Mouse (Mus musculus) hindbrain, embryonic 11.5 days (tissue): ENCODE results near the gene Fam131c. TPM values are rescaled to one million over a fixed set of nuclear protein-coding genes. Genes with fewer than 3 reads are reported as not detected.
A peak's percentile ranks its signal among the peaks of the same experiment; 100 is the strongest.

ENCODE experiments used
- ATAC-seq: fragments of 200-750 bp; cut with Nextera tagmentation; 2 replicates; pipeline ENCODE4 v1.8.0; 2017; ENCODE audit warnings: mild to moderate bottlenecking, moderate TSS enrichment, moderate library complexity; ENCODE audit not compliant: low FRiP score
- DNase-seq: peaks from one replicate; pipeline ENCODE4 v3.0.0-alpha.2; 2015; ENCODE audit warnings: low spot score
- H3K27ac ChIP-seq: fragments of 300-500 bp; sonication (generic); 2 replicates; pipeline ENCODE4 v1.5.1; 2014; ENCODE audit warnings: mild to moderate bottlenecking, low read depth, low read length
- H3K27me3 ChIP-seq: fragments of 300-500 bp; sonication (generic); 2 replicates; pipeline ENCODE4 v1.6.1; 2014; ENCODE audit warnings: mild to moderate bottlenecking, low read length, moderate library complexity, mixed read lengths; ENCODE audit not compliant: control insufficient read depth, insufficient read depth
- H3K36me3 ChIP-seq: fragments of 300-500 bp; sonication (generic); 2 replicates; pipeline ENCODE4 v1.6.1; 2014; ENCODE audit warnings: mild to moderate bottlenecking, low read length, moderate library complexity, mixed read lengths; ENCODE audit not compliant: control insufficient read depth, insufficient read depth
- H3K4me1 ChIP-seq: fragments of 300-500 bp; sonication (generic); replicated peaks from 2 replicates; pipeline ENCODE4 v1.6.1; 2014; ENCODE audit warnings: low read length, mixed read lengths; ENCODE audit not compliant: control insufficient read depth, insufficient read depth
- H3K4me2 ChIP-seq: fragments of 300-500 bp; sonication (generic); replicated peaks from 2 replicates; pipeline ENCODE4 v1.6.1; 2014; ENCODE audit warnings: mild to moderate bottlenecking, low read depth, low read length
- H3K4me3 ChIP-seq: fragments of 300-500 bp; sonication (generic); 2 replicates; pipeline ENCODE4 v1.5.1; 2014; ENCODE audit warnings: low read depth, low read length
- H3K9ac ChIP-seq: fragments of 300-500 bp; sonication (generic); 2 replicates; pipeline ENCODE4 v1.6.1; 2014; ENCODE audit warnings: low read depth, low read length
- H3K9me3 ChIP-seq: fragments of 300-500 bp; sonication (generic); 2 replicates; pipeline ENCODE4 v1.6.1; 2016; ENCODE audit warnings: low read length; ENCODE audit not compliant: control insufficient read depth
- WGBS: fragments of 180-500 bp; shearing (Covaris S2); extraction: QIAGEN DNeasy Blood & Tissue Kit; methylation state at CpG from one replicate; pipeline ENCODE4 v1.1.7; 2014; 5-methylcytosine and 5-hydroxymethylcytosine counted together
- polyA plus RNA-seq: library from polyadenylated mRNA; unstranded; fragments of >200 nt; fragmentation: Nextera tagmentation; extraction: Ambion mirVana; gene quantifications from 2 replicates; pipeline ENCODE4 v1.2.1, GENCODE M21; 2014

Fam131c gene
- polyA plus RNA-seq, 1 experiment from 2014 or later, result 0.69 TPM

DNA sequence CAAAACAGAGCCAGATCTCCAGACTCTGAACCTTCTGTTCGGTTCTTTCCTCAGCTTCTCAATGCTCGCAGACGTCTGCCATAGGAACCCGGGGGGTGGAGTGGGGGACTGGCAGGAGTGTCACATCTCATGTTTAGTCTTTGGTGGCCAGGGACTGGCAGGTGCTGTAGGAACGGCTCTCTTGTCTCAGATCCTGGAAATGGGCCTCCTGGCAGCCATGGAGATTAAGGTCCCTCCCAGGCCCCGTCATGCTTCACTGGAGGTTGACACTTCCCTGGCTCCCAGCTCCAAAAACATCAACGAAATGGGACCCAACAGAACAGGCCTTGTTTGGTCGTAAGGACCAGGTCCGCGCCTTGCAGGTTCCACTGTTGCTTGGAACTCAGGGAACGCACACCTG, 19.4 kb upstream of the Fam131c start:
- H3K36me3 ChIP-seq, result no peaks in the 10 kb centered on the region
- H3K4me2 ChIP-seq, result no peak overlapping the region
- no peak overlapping the region for H3K4me3 ChIP-seq
- H3K4me1 ChIP-seq, result no peaks in the 10 kb centered on the region
- ATAC-seq (no peak), DNase-seq (no peak)
- 70% methylated on average over 11 of the region's 11 CpGs for WGBS
- no peak overlapping the region for H3K27ac ChIP-seq
- H3K27me3 ChIP-seq, result no peaks in the 10 kb centered on the region
- H3K9ac ChIP-seq, result no peak overlapping the region
- no peaks in the 10 kb centered on the region for H3K9me3 ChIP-seq

GRCm38 (mm10) chr4:141350015-141350414, 18.0 kb upstream of the Fam131c start:
- H3K4me3 ChIP-seq, result no peak overlapping the region
- H3K9ac ChIP-seq, result no peak overlapping the region
- no peaks in the 10 kb centered on the region for H3K27me3 ChIP-seq
- DNase-seq (no peak), ATAC-seq (no peak)
- H3K36me3 ChIP-seq, result no peaks in the 10 kb centered on the region
- H3K4me2 ChIP-seq, result no peak overlapping the region
- WGBS, result 78% methylated on average over 12 of the region's 12 CpGs
- H3K9me3 ChIP-seq, result no peaks in the 10 kb centered on the region
- no peak overlapping the region for H3K27ac ChIP-seq
- no peaks in the 10 kb centered on the region; the same call in 1 of the 2 replicates for H3K4me1 ChIP-seq

- Histone ChIP-seq H3K9me3 (no peaks in the 10 kb centered on the region), H3K9ac (no peak overlapping the region), H3K36me3 (no peaks in the 10 kb centered on the region), H3K4me2 (no peak overlapping the region), H3K4me1 (no peaks in the 10 kb centered on the region; the same call in 1 of the 2 replicates), H3K27ac (no peak overlapping the region), H3K27me3 (no peaks in the 10 kb centered on the region), H3K4me3 (no peak overlapping the region)
- ATAC-seq (no peak), DNase-seq (no peak)
- 57% methylated on average over 7 of the region's 7 CpGs for WGBS
Measured at GRCm38 (mm10) chr4:141351972-141352371, 16.0 kb upstream of the Fam131c start.

DNA sequence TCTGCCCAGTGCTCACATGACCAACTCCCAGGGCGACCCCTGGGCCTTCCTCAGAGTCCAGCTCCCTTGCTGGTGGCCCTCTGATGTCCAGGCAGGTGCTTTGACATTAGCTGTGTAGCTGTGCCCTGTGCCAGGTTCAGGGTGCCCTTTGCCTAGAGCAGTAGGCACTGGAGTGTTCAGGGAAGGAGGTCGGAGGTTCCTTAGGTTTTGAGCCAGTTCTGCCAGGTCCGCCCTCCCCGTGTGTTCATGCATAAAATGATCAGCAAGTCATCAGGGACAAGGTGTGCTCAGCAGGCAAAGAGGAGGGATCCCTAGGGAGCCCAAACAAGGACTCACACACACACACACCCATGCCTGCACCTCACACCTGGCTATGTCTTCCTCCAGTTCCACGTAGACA, 15.0 kb upstream of the Fam131c start:
- no peaks in the 10 kb centered on the region for H3K9me3 ChIP-seq
- no peak for ATAC-seq
- H3K9ac ChIP-seq, result no peak overlapping the region
- no peak overlapping the region for H3K4me2 ChIP-seq
- no peaks in the 10 kb centered on the region for H3K36me3 ChIP-seq
- no peak for DNase-seq
- H3K4me1 ChIP-seq, result no peaks in the 10 kb centered on the region; the same call in 1 of the 2 replicates
- no peak overlapping the region for H3K27ac ChIP-seq
- WGBS, result 70% methylated on average over 5 of the region's 5 CpGs
- no peak overlapping the region for H3K4me3 ChIP-seq
- H3K27me3 ChIP-seq, result no peaks in the 10 kb centered on the region

DNA sequence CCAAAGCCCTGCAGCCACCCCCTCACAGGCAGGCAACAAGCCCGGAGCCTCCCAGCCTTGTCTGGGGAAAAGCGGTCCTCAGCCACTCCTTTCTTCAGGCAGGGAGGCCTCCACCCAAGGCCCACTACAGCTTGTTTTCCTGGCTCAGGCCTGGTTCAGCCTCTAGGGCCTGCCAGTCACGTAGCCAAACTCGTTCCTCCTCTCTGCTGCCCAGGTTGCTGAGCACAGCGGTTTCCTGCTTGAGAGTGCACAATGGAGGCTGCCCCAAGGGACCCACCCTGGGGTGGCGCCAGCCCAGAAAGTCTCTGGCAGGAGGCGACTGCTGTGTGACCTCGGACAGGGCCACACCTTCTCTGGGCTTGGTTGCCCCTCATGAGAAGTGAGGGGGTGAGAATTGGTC, 14.2 kb upstream of the Fam131c start:
- H3K4me2 ChIP-seq, result no peak overlapping the region
- no peaks in the 10 kb centered on the region for H3K27me3 ChIP-seq
- H3K9ac ChIP-seq, result no peak overlapping the region
- H3K4me1 ChIP-seq, result no peaks in the 10 kb centered on the region; the same call in 1 of the 2 replicates
- 63% methylated on average over 8 of the region's 8 CpGs for WGBS
- ATAC-seq (no peak), DNase-seq (no peak)
- H3K9me3 ChIP-seq, result no peaks in the 10 kb centered on the region
- no peak overlapping the region for H3K4me3 ChIP-seq
- H3K36me3 ChIP-seq, result no peaks in the 10 kb centered on the region
- no peak overlapping the region for H3K27ac ChIP-seq

DNA sequence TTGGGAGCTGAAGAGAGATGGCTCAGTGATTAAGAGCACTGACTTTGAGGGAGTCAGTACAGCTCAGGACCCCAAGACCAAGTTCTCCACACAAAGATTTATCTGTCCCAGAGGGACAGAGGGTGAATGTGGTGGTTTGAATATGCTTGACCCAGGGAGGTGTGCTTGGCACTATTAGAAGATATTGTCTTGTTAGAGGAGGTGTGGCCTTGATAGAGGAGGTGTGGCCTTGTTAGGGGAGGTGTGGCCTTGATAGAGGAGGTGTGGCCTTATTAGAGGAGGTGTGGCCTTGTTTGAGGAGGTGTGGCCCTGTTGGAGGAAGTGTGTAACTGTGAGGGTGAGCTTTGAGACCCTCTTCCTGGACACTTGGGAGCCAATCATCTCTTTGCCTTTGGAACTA, 10.2 kb upstream of the Fam131c start:
- ATAC-seq (no peak), DNase-seq (no peak)
- Histone ChIP-seq H3K9ac (no peak overlapping the region), H3K27me3 (0 out of 2 replicates have a peak, but pooled peaks cover 2% of the 10 kb centered on the region), H3K27ac (no peak overlapping the region), H3K4me3 (no peak overlapping the region), H3K4me1 (no peaks in the 10 kb centered on the region; the same call in 1 of the 2 replicates), H3K36me3 (no peaks in the 10 kb centered on the region), H3K4me2 (no peak overlapping the region), H3K9me3 (no peaks in the 10 kb centered on the region)

GRCm38 (mm10) chr4:141359222-141359621, 8.8 kb upstream of the Fam131c start:
- H3K27ac ChIP-seq, result no peak overlapping the region
- H3K9me3 ChIP-seq, result no peaks in the 10 kb centered on the region
- H3K9ac ChIP-seq, result no peak overlapping the region
- H3K4me1 ChIP-seq, result no peaks in the 10 kb centered on the region
- H3K4me3 ChIP-seq, result no peak overlapping the region
- 0 out of 2 replicates have a peak, but pooled peaks cover 2% of the 10 kb centered on the region for H3K27me3 ChIP-seq
- no peak overlapping the region for H3K4me2 ChIP-seq
- ATAC-seq (no peak), DNase-seq (no peak)
- 87% methylated on average over 6 of the region's 6 CpGs for WGBS
- no peaks in the 10 kb centered on the region for H3K36me3 ChIP-seq

DNA sequence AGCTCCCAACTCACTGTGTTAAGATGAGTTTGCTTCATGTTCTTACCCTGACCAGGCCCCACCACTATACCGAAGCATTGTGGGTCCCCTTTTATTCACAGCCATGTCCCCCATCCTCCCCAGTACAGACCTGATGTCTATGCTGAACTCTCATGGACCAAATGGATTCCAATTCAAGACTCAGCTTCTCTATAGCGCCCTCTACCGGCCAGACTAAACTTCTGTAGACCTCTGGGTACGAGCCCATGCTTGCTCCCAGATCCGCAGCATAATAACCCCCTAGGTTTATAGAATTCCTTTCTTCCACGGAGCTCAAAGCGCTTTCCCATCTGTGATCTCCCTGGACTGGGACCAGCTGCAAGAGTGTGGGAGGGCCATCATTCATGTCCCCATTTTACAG, 7.2 kb upstream of the Fam131c start:
- H3K4me1 ChIP-seq, result no peaks in the 10 kb centered on the region; the same call in 1 of the 2 replicates
- no peak overlapping the region for H3K9ac ChIP-seq
- WGBS, result 32% methylated on average over 7 of the region's 7 CpGs
- no peak overlapping the region for H3K4me2 ChIP-seq
- H3K27me3 ChIP-seq, result peaks cover 7% of the 10 kb centered on the region
- ATAC-seq (no peak), DNase-seq (peak; percentile 67)
- no peak overlapping the region for H3K27ac ChIP-seq
- H3K36me3 ChIP-seq, result no peaks in the 10 kb centered on the region
- no peaks in the 10 kb centered on the region for H3K9me3 ChIP-seq
- H3K4me3 ChIP-seq, result no peak overlapping the region

GRCm38 (mm10) chr4:141362937-141363548, 5.0 kb upstream of the Fam131c start:
- Histone ChIP-seq H3K9ac (no peak overlapping the region), H3K27me3 (peaks cover 25% of the 10 kb centered on the region), H3K4me2 (no peak overlapping the region), H3K4me3 (no peak overlapping the region), H3K27ac (no peak overlapping the region), H3K9me3 (no peaks in the 10 kb centered on the region), H3K36me3 (no peaks in the 10 kb centered on the region), H3K4me1 (no peaks in the 10 kb centered on the region; the same call in 1 of the 2 replicates)
- 27% methylated on average over 11 of the region's 11 CpGs for WGBS
- ATAC-seq, result 0 out of 2 replicates have a peak, but pooled peaks have one; percentile 39
- peak; percentile 94 for DNase-seq
